Mouse (Mus musculus) embryonic facial prominence, embryonic 15.5 days (tissue): ENCODE data around the gene Gabarapl2. TPM values are rescaled to one million over a fixed set of nuclear protein-coding genes. Genes with fewer than 3 reads are reported as not detected.

Experiments used
- polyA plus RNA-seq: library from polyadenylated mRNA; unstranded; fragments of >200 nt; fragmentation: Nextera tagmentation; extraction: Ambion mirVana; gene quantifications from 2 replicates; pipeline ENCODE4 v1.2.1, GENCODE M21; 2015

The Gabarapl2 gene
- polyA plus RNA-seq, 1 experiment from 2014 or later: 189 TPM

Other genes with a start within 250 kb of the Gabarapl2 start
- 0.32 TPM in 1 of 2 replicates, not detected in the other for gene Ctrb1, start 249.7 kb upstream of the Gabarapl2 start, polyA plus RNA-seq
- gene Bcar1, start 196.9 kb upstream of the Gabarapl2 start, polyA plus RNA-seq: 31.9 and 40.2 TPM in 2 replicates
- 217 and 219 TPM in 2 replicates for gene Cfdp1, start 86.4 kb upstream of the Gabarapl2 start, polyA plus RNA-seq
- 7.3 and 9.3 TPM in 2 replicates for gene Tmem170, start 64.0 kb upstream of the Gabarapl2 start, polyA plus RNA-seq
- 5.1 and 5.8 TPM in 2 replicates for gene Chst5, start 30.3 kb upstream of the Gabarapl2 start, polyA plus RNA-seq
- 18.8 and 22.4 TPM in 2 replicates for gene Tmem231, start 6.8 kb upstream of the Gabarapl2 start, polyA plus RNA-seq
- gene Adat1, start 51.6 kb downstream of the Gabarapl2 start, polyA plus RNA-seq: 8.3 and 10.1 TPM in 2 replicates
- 172 and 175 TPM in 2 replicates for gene Kars, start 70.6 kb downstream of the Gabarapl2 start, polyA plus RNA-seq
- gene Terf2ip, start 70.7 kb downstream of the Gabarapl2 start, polyA plus RNA-seq: 25.1 and 25.4 TPM in 2 replicates
- 0.65 and 0.81 TPM in 2 replicates for gene Gm6793, start 74.3 kb downstream of the Gabarapl2 start, polyA plus RNA-seq